Mouse (Mus musculus) T-helper 1 cell (primary cell): ENCODE results near the gene Mkln1.

Experiments
- in situ Hi-C: fragments of 300-600 bp; cut with MboI, MseI; formaldehyde crosslinking; loops from one replicate; pipeline ENCODE4 v1.15.1; 2025; ENCODE audit warnings: high pct_unique_total_duplicates

Gene Mkln1

GRCm38 (mm10) chr6:31513726-31514125 is 115.2 kb downstream of the Mkln1 start:
- in situ Hi-C loops: no loop called here

GRCm38 (mm10) chr6:31517681-31518337 is 119.3 kb downstream of the Mkln1 start:
- in situ Hi-C loops: no loop called here

- in situ Hi-C loops: no loop called here
Measured at GRCm38 (mm10) chr6:31518338-31518698, 119.8 kb downstream of the Mkln1 start.

- in situ Hi-C loops: no loop called here
Measured at GRCm38 (mm10) chr6:31519001-31519471, 120.5 kb downstream of the Mkln1 start.

GRCm38 (mm10) chr6:31520486-31521215 is 122.1 kb downstream of the Mkln1 start:
- in situ Hi-C loops: loop anchor here (5.0 kb wide), 1 partner anchor 122 kb away; no protein-coding TSS in a partner anchor

GRCm38 (mm10) chr6:31521491-31522355 is 123.2 kb downstream of the Mkln1 start:
- in situ Hi-C loops: loop anchor here (5.0 kb wide), 1 partner anchor 121 kb away; no protein-coding TSS in a partner anchor

- in situ Hi-C loops: loop anchor here (5.0 kb wide), 1 partner anchor 120 kb away; no protein-coding TSS in a partner anchor
Measured at GRCm38 (mm10) chr6:31522478-31522877, 123.9 kb downstream of the Mkln1 start.

- in situ Hi-C loops: loop anchor here (5.0 kb wide), 1 partner anchor 119 kb away; no protein-coding TSS in a partner anchor
Measured at GRCm38 (mm10) chr6:31523039-31523438, 124.5 kb downstream of the Mkln1 start.

GRCm38 (mm10) chr6:31523657-31524056 is 125.1 kb downstream of the Mkln1 start:
- in situ Hi-C loops: loop anchor here (5.0 kb wide), 1 partner anchor 119 kb away; no protein-coding TSS in a partner anchor

GRCm38 (mm10) chr6:31524121-31524520 is 125.6 kb downstream of the Mkln1 start:
- in situ Hi-C loops: loop anchor here (5.0 kb wide), 1 partner anchor 118 kb away; no protein-coding TSS in a partner anchor

GRCm38 (mm10) chr6:31524647-31525046 is 126.1 kb downstream of the Mkln1 start:
- in situ Hi-C loops: loop anchor here (5.0 kb wide), 1 partner anchor 118 kb away; no protein-coding TSS in a partner anchor

GRCm38 (mm10) chr6:31525231-31525900 is 126.8 kb downstream of the Mkln1 start:
- in situ Hi-C loops: no loop called here

GRCm38 (mm10) chr6:31526929-31527328 is 128.4 kb downstream of the Mkln1 start:
- in situ Hi-C loops: no loop called here

- in situ Hi-C loops: no loop called here
Measured at GRCm38 (mm10) chr6:31527897-31528296, 129.4 kb downstream of the Mkln1 start.

GRCm38 (mm10) chr6:31528339-31528738 is 129.8 kb downstream of the Mkln1 start:
- in situ Hi-C loops: no loop called here

- in situ Hi-C loops: no loop called here
Measured at GRCm38 (mm10) chr6:31531880-31532279, 133.3 kb downstream of the Mkln1 start.

GRCm38 (mm10) chr6:31534705-31535104 is 136.2 kb downstream of the Mkln1 start:
- in situ Hi-C loops: no loop called here

- in situ Hi-C loops: no loop called here
Measured at GRCm38 (mm10) chr6:31537193-31537592, 138.7 kb downstream of the Mkln1 start.

- in situ Hi-C loops: no loop called here
Measured at GRCm38 (mm10) chr6:31538112-31538511, 139.6 kb downstream of the Mkln1 start.

GRCm38 (mm10) chr6:31540018-31540417 is 141.5 kb downstream of the Mkln1 start:
- in situ Hi-C loops: no loop called here

- in situ Hi-C loops: no loop called here
Measured at GRCm38 (mm10) chr6:31544318-31544717, 145.8 kb downstream of the Mkln1 start.
